Mouse (Mus musculus) stomach, postnatal 0 days (tissue): ENCODE data around the gene Cdyl.

Experiments
- CTCF ChIP-seq: IDR thresholded peaks from 2 replicates; pipeline ENCODE4 v1.5.1; 2016; ENCODE audit warnings: antibody characterized with exemption, low read depth, mild to moderate bottlenecking, moderate library complexity
- EP300 ChIP-seq: optimal IDR thresholded peaks from 2 replicates; pipeline ENCODE3; 2016; ENCODE audit warnings: antibody characterized with exemption

GRCm38 (mm10) chr13:35813348-35814127, 153.9 kb downstream of the Cdyl start:
- TF ChIP-seq CTCF = no peak
- no peak for TF ChIP-seq EP300
